Mouse (Mus musculus): ENCODE results near the gene Zfhx3.

DNA sequence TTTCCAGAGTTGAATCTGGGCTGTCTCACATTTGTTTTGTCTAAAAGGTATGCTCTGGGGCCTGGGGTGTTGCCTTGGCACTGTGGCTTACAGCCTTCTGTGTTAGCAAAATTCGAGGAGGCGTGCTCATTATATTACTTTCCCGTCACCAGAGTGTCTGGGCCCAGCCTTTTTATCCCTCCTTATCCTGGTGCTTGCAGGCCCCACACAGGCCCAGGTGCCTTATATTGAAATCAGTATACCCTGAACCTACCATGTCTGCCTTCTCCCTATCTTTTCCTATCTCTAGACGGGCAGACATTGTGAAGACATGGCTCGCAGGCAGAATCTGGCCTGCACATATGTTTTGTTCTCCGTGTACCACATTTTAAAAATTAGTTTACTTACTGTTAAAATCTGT, 797.1 kb downstream of the Zfhx3 start:
- TF ChIP-seq CTCF (IDR thresholded peaks at IDR 0.05) = no peak
- TF ChIP-seq EP300 (IDR thresholded peaks at IDR 0.05) = no peak
